Mouse (Mus musculus): ENCODE measurements around the gene Oxct2a.

Gene Oxct2a

GRCm38 (mm10) chr4:123280117-123280516 is 43.3 kb downstream of the Oxct2a start:
- no peak for DNase-seq (ENCODE audit: low read depth, low spot score)
